Mouse (Mus musculus): ENCODE data around the gene Olfr723. TPM values are rescaled to one million over a fixed set of nuclear protein-coding genes. Genes with fewer than 3 reads are reported as not detected.

Olfr723 gene
- polyA plus RNA-seq (2012; rRNA removed; ENCODE audit: low replicate concordance) = not detected in 2 replicates

GRCm38 (mm10) chr14:49931687-49932086, at the start of gene Olfr723:
Olfr723 (minus strand) TSS chr14:49931787.

GRCm38 (mm10) chr14:49963174-49963573, 31.6 kb upstream of the Olfr723 start, which contains the start of gene Olfr724:
Olfr724 (minus strand) TSS chr14:49963274.

GRCm38 (mm10) chr14:49901899-49902298, 29.7 kb downstream of the Olfr723 start, which contains the start of gene Olfr722:
Olfr722 (minus strand) TSS chr14:49901999.

Other genes starting within 250 kb of the Olfr723 start
- gene Armh4, start 148.4 kb downstream of the Olfr723 start, polyA plus RNA-seq (2012; rRNA removed; ENCODE audit: low replicate concordance) = 2.2 and 4.3 TPM in 2 replicates
- not detected in 2 replicates for gene Olfr722, start 29.8 kb downstream of the Olfr723 start, polyA plus RNA-seq (2012; rRNA removed; ENCODE audit: low replicate concordance)
- not detected in 2 replicates for gene Olfr724, start 31.5 kb upstream of the Olfr723 start, polyA plus RNA-seq (2012; rRNA removed; ENCODE audit: low replicate concordance)
- not detected in 2 replicates for gene Olfr725, start 108.6 kb upstream of the Olfr723 start, polyA plus RNA-seq (2012; rRNA removed; ENCODE audit: low replicate concordance)
- not detected in 2 replicates for gene Olfr726, start 159.2 kb upstream of the Olfr723 start, polyA plus RNA-seq (2012; rRNA removed; ENCODE audit: low replicate concordance)
- gene Olfr727, start 191.4 kb upstream of the Olfr723 start, polyA plus RNA-seq (2012; rRNA removed; ENCODE audit: low replicate concordance) = not detected in 2 replicates
- gene Olfr728, start 210.9 kb upstream of the Olfr723 start, polyA plus RNA-seq (2012; rRNA removed; ENCODE audit: low replicate concordance) = not detected in 2 replicates
- gene Olfr729, start 221.1 kb upstream of the Olfr723 start, polyA plus RNA-seq (2012; rRNA removed; ENCODE audit: low replicate concordance) = not detected in 2 replicates

Measured in subcutaneous adipose tissue, adult 2 months (tissue).